Mouse (Mus musculus) layer of hippocampus, postnatal 10 days (tissue): ENCODE results near the gene Dclk1. TPM values are rescaled to one million over a fixed set of nuclear protein-coding genes. Genes with fewer than 3 reads are reported as not detected.
"Not testable (repeated sequence)": the region's sequence is repeated elsewhere in the genome, so short reads cannot be mapped to it uniquely, and the experiment has no call there.

ENCODE experiments used
- DNase-seq, 2 experiments: peaks; one replicate each; pipeline ENCODE4 v3.0.0; 2021; ENCODE audit warnings: low spot score in 2 of 2
- long read RNA-seq: library from polyadenylated mRNA; stranded (forward); transcript quantifications from one replicate; pipeline ENCODE4 v2.0.0, GENCODE M21; 2023
- total RNA-seq, 2 experiments: library from RNA; stranded (reverse); gene quantifications; 2 replicates each; pipeline ENCODE4 v1.2.3; 2021

Dclk1 gene
- total RNA-seq: 100 to 1,000 TPM; 632 to 743 TPM
- long read RNA-seq, full-length matches to known transcripts: 22 of 128 reads
- long read RNA-seq, partial matches to known transcripts: 42 of 128 reads
- long read RNA-seq, other reads (novel, unspliced or antisense): 64 of 128 reads

- no peak for DNase-seq
Measured at GRCm38 (mm10) chr3:55241730-55242421, at the start of gene Dclk1. TSS of gene Dclk1 (plus strand) at chr3:55242364.

GRCm38 (mm10) chr3:55193351-55193750 lies 48.8 kb upstream of the Dclk1 start:
- no peak for DNase-seq

GRCm38 (mm10) chr3:55194792-55195191 lies 47.4 kb upstream of the Dclk1 start:
- no peak for DNase-seq

- DNase-seq: no peak
Measured at GRCm38 (mm10) chr3:55195581-55196327, 46.4 kb upstream of the Dclk1 start.

- DNase-seq: no peak
Measured at GRCm38 (mm10) chr3:55196328-55196710, 45.8 kb upstream of the Dclk1 start.

GRCm38 (mm10) chr3:55203621-55204020 lies 38.5 kb upstream of the Dclk1 start:
- not testable (repeated sequence) for DNase-seq

- DNase-seq: no peak
Measured at GRCm38 (mm10) chr3:55206413-55206812, 35.8 kb upstream of the Dclk1 start.

- no peak for DNase-seq
Measured at GRCm38 (mm10) chr3:55207665-55208064, 34.5 kb upstream of the Dclk1 start.

- DNase-seq: no peak
Measured at GRCm38 (mm10) chr3:55212254-55212653, 29.9 kb upstream of the Dclk1 start.

GRCm38 (mm10) chr3:55213785-55214184 lies 28.4 kb upstream of the Dclk1 start:
- no peak for DNase-seq

- no peak for DNase-seq
Measured at GRCm38 (mm10) chr3:55214413-55214812, 27.8 kb upstream of the Dclk1 start.

GRCm38 (mm10) chr3:55222502-55222901 lies 19.7 kb upstream of the Dclk1 start:
- DNase-seq: no peak

GRCm38 (mm10) chr3:55223862-55224261 lies 18.3 kb upstream of the Dclk1 start:
- DNase-seq: no peak

- DNase-seq: peak in 1 of 2 experiments; percentile 43
Measured at GRCm38 (mm10) chr3:55226501-55227213, 15.5 kb upstream of the Dclk1 start.

GRCm38 (mm10) chr3:55227214-55227581 lies 15.0 kb upstream of the Dclk1 start:
- DNase-seq: no peak

GRCm38 (mm10) chr3:55242422-55243055 lies 375 bp downstream of the Dclk1 start:
- peak; percentile 78 to 86 for DNase-seq

- peak in 1 of 2 experiments; percentile 44 for DNase-seq
Measured at GRCm38 (mm10) chr3:55243056-55243471, 900 bp downstream of the Dclk1 start.

GRCm38 (mm10) chr3:55244087-55244486 lies 1.9 kb downstream of the Dclk1 start:
- peak in 1 of 2 experiments; percentile 47 for DNase-seq

- no peak for DNase-seq
Measured at GRCm38 (mm10) chr3:55246618-55247272, 4.6 kb downstream of the Dclk1 start.

- no peak for DNase-seq
Measured at GRCm38 (mm10) chr3:55248048-55248447, 5.9 kb downstream of the Dclk1 start.

GRCm38 (mm10) chr3:55248508-55248907 lies 6.3 kb downstream of the Dclk1 start:
- peak; percentile 65 to 72 for DNase-seq
